Mouse (Mus musculus) limb, embryonic 13.5 days (tissue): ENCODE data around the gene Slc7a14. TPM values are rescaled to one million over a fixed set of nuclear protein-coding genes. Genes with fewer than 3 reads are reported as not detected.

Experiments
- ATAC-seq: fragments of 200-750 bp; cut with Nextera tagmentation; 2 replicates; pipeline ENCODE4 v1.8.0; 2017; ENCODE audit warnings: low read depth, moderate number of reproducible peaks, moderate TSS enrichment; ENCODE audit not compliant: low FRiP score
- H3K27ac ChIP-seq: fragments of 300-500 bp; sonication (generic); 2 replicates; pipeline ENCODE4 v1.5.1; 2015; ENCODE audit warnings: inconsistent platforms, mild to moderate bottlenecking, moderate library complexity
- H3K27me3 ChIP-seq: fragments of 300-500 bp; sonication (generic); 2 replicates; pipeline ENCODE4 v1.6.1; 2015; ENCODE audit warnings: mild to moderate bottlenecking, inconsistent platforms
- H3K36me3 ChIP-seq: fragments of 300-500 bp; sonication (generic); 2 replicates; pipeline ENCODE4 v1.6.1; 2015; ENCODE audit warnings: inconsistent platforms, mild to moderate bottlenecking, moderate library complexity
- H3K4me1 ChIP-seq: fragments of 300-500 bp; sonication (generic); 2 replicates; pipeline ENCODE4 v1.6.1; 2015; ENCODE audit warnings: inconsistent platforms
- H3K4me2 ChIP-seq: fragments of 300-500 bp; sonication (generic); replicated peaks from 2 replicates; pipeline ENCODE4 v1.6.1; 2015; ENCODE audit warnings: inconsistent platforms, mild to moderate bottlenecking, moderate library complexity
- H3K4me3 ChIP-seq: fragments of 300-500 bp; sonication (generic); 2 replicates; pipeline ENCODE4 v1.5.1; 2015; ENCODE audit warnings: moderate library complexity, mild to moderate bottlenecking, inconsistent platforms
- H3K9ac ChIP-seq: fragments of 300-500 bp; sonication (generic); 2 replicates; pipeline ENCODE4 v1.6.1; 2015; ENCODE audit warnings: mild to moderate bottlenecking, inconsistent platforms
- H3K9me3 ChIP-seq: fragments of 300-500 bp; sonication (generic); 2 replicates; pipeline ENCODE4 v1.6.1; 2016; ENCODE audit warnings: inconsistent platforms
- WGBS: fragments of 180-500 bp; shearing (Covaris S2); methylation state at CpG from one replicate; pipeline ENCODE4 v1.1.7; 2015; 5-methylcytosine and 5-hydroxymethylcytosine counted together
- polyA plus RNA-seq: library from polyadenylated mRNA; unstranded; fragments of >200 nt; fragmentation: Nextera tagmentation; extraction: Ambion mirVana; gene quantifications from 2 replicates; pipeline ENCODE4 v1.2.1, GENCODE M21; 2015

Slc7a14 gene
- polyA plus RNA-seq, 1 experiment from 2014 or later: 0.08 TPM

- no peak overlapping the region for H3K4me2 ChIP-seq
- H3K36me3 ChIP-seq: no peaks in the 10 kb centered on the region
- no peaks in the 10 kb centered on the region for H3K9me3 ChIP-seq
- H3K4me3 ChIP-seq: no peak overlapping the region
- H3K27ac ChIP-seq: no peak overlapping the region
- no peaks in the 10 kb centered on the region for H3K27me3 ChIP-seq
- H3K4me1 ChIP-seq: peaks cover 6% of the 10 kb centered on the region; the same call in 1 of the 2 replicates
- no peak overlapping the region for H3K9ac ChIP-seq
- WGBS: 60% methylated on average over 14 of the region's 17 CpGs
- 0 out of 2 replicates have a peak, but pooled peaks have one; percentile 19 for ATAC-seq
Measured at GRCm38 (mm10) chr3:31199162-31199877, 110.9 kb downstream of the Slc7a14 start.

DNA sequence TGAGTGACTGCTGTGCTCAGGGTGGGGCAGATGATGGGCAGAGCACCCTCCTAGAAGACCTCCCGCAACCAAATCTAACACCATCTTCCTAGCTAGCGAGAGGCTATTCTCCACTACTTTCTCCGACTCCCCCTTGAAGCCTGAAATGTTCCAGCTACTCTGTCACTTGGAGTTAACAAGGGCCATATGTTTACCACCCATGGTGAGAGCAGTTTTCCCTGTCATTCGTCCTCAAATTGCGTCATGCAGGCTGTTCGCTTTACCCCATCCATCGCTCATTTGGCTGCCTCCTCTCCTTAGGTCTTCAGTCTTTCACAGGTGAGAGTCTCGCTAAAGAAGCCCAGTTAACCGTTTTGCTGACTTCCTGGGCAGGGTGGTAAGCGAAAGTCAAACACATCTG lies 118.8 kb downstream of the Slc7a14 start:
- 10% methylated on average over 10 of the region's 10 CpGs for WGBS
- Histone ChIP-seq H3K27ac (no peak overlapping the region), H3K9ac (no peak overlapping the region), H3K27me3 (no peaks in the 10 kb centered on the region), H3K9me3 (no peaks in the 10 kb centered on the region), H3K36me3 (no peaks in the 10 kb centered on the region), H3K4me1 (peaks cover 7% of the 10 kb centered on the region), H3K4me3 (no peak overlapping the region), H3K4me2 (peak overlapping the region; percentile 42)
- no peak for ATAC-seq

- Histone ChIP-seq H3K4me2 (no peak overlapping the region), H3K9me3 (no peaks in the 10 kb centered on the region), H3K27ac (no peak overlapping the region), H3K27me3 (no peaks in the 10 kb centered on the region), H3K4me3 (no peak overlapping the region), H3K9ac (no peak overlapping the region), H3K36me3 (no peaks in the 10 kb centered on the region), H3K4me1 (peaks cover 7% of the 10 kb centered on the region)
- 82% methylated on average over 7 of the region's 7 CpGs for WGBS
- no peak for ATAC-seq
Measured at GRCm38 (mm10) chr3:31190342-31190741, 119.8 kb downstream of the Slc7a14 start.

DNA sequence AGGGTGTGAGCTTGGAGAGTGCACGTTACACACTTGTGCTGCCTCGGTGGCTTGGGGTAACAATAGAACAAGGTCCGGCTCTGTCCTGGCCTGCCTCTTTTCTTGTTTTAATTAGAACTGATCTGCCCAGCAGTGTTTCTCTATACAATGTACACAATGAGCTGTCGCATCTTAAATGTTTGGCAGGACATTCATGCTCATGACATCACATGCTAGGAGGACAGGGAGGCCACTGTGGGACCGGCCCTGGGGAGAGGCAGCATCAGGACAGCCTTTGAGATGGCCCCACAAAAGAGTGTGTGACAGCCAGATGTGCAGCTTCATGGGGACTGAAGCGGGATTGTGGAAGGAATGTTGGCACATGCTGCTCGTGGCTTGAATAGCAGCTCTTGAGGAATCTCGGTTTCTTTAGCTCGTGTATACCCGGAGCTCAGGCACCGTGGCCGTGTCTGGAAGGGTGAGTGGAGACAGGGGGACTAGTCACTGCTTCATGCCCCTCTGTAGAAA lies 143.8 kb downstream of the Slc7a14 start:
- ATAC-seq: 0 out of 2 replicates have a peak, but pooled peaks have one; percentile 36
- 69% methylated on average over 12 of the region's 12 CpGs for WGBS
- Histone ChIP-seq H3K27ac (no peak overlapping the region), H3K9me3 (no peaks in the 10 kb centered on the region), H3K9ac (no peak overlapping the region), H3K4me2 (no peak overlapping the region), H3K4me3 (no peak overlapping the region), H3K36me3 (no peaks in the 10 kb centered on the region), H3K4me1 (no peaks in the 10 kb centered on the region), H3K27me3 (no peaks in the 10 kb centered on the region)

DNA sequence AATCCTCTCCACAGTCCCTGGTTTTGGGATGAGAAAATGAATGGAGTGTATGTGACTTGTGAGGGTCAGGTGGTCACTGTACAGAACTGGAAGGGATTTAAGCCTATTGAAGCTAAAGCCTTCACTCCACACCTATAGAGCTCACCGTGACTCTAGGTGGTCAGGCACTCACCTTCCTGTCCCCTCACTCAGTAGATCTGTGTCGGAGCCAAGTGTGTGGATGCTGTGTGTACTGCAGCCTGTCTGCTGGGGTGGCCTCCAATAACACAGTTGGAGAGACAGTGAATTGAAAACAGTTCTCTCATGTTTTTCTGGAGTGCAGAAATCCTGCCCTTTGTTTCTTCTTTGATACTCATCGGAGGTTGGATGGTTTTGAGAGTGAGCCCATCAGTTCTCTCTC lies 144.4 kb downstream of the Slc7a14 start:
- Histone ChIP-seq H3K9me3 (no peaks in the 10 kb centered on the region), H3K27me3 (no peaks in the 10 kb centered on the region), H3K9ac (no peak overlapping the region), H3K4me2 (no peak overlapping the region), H3K27ac (no peak overlapping the region), H3K4me1 (no peaks in the 10 kb centered on the region), H3K36me3 (no peaks in the 10 kb centered on the region), H3K4me3 (no peak overlapping the region)
- no peak for ATAC-seq
- WGBS: 68% methylated on average over 3 of the region's 3 CpGs

GRCm38 (mm10) chr3:31162860-31163259 lies 147.3 kb downstream of the Slc7a14 start:
- no peak overlapping the region for H3K4me3 ChIP-seq
- peaks cover 5% of the 10 kb centered on the region; the same call in 1 of the 2 replicates for H3K4me1 ChIP-seq
- ATAC-seq: no peak
- H3K9ac ChIP-seq: no peak overlapping the region
- H3K4me2 ChIP-seq: no peak overlapping the region
- H3K9me3 ChIP-seq: no peaks in the 10 kb centered on the region
- 92% methylated on average over 14 of the region's 14 CpGs for WGBS
- no peaks in the 10 kb centered on the region for H3K36me3 ChIP-seq
- no peaks in the 10 kb centered on the region for H3K27me3 ChIP-seq
- H3K27ac ChIP-seq: no peak overlapping the region

DNA sequence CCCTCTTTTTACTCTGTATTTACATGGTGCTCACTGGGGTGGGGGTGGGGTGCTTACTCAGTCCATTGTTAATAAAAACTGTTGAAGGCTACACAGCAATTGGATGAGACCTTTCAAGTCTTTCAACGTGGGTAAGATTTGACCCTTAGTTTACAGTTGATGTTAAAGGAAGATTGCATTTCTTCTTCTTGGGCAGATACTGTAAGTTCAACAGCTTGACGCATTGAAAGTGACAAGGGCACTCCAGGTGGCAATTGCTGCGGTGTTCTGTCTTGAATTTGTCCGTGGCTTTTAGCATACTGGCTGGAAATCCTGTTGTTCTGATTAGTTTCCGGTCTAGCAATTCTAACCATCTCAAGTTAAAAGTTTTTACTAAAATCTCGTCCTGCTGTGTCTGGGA lies 148.8 kb downstream of the Slc7a14 start:
- H3K4me1 ChIP-seq: peaks cover 5% of the 10 kb centered on the region; the same call in 1 of the 2 replicates
- no peak overlapping the region for H3K4me3 ChIP-seq
- no peaks in the 10 kb centered on the region for H3K9me3 ChIP-seq
- H3K36me3 ChIP-seq: no peaks in the 10 kb centered on the region
- H3K27ac ChIP-seq: no peak overlapping the region
- WGBS: 45% methylated on average over 6 of the region's 6 CpGs
- no peak overlapping the region for H3K4me2 ChIP-seq
- no peaks in the 10 kb centered on the region for H3K27me3 ChIP-seq
- no peak for ATAC-seq
- H3K9ac ChIP-seq: no peak overlapping the region

- no peak for ATAC-seq
- 68% methylated on average over 10 of the region's 10 CpGs for WGBS
- Histone ChIP-seq H3K27me3 (no peaks in the 10 kb centered on the region), H3K4me1 (peaks cover 14% of the 10 kb centered on the region; the same call in 1 of the 2 replicates), H3K36me3 (no peaks in the 10 kb centered on the region), H3K4me2 (no peak overlapping the region), H3K27ac (no peak overlapping the region), H3K9me3 (no peaks in the 10 kb centered on the region), H3K9ac (no peak overlapping the region), H3K4me3 (no peak overlapping the region)
Measured at GRCm38 (mm10) chr3:31160046-31160445, 150.1 kb downstream of the Slc7a14 start.

DNA sequence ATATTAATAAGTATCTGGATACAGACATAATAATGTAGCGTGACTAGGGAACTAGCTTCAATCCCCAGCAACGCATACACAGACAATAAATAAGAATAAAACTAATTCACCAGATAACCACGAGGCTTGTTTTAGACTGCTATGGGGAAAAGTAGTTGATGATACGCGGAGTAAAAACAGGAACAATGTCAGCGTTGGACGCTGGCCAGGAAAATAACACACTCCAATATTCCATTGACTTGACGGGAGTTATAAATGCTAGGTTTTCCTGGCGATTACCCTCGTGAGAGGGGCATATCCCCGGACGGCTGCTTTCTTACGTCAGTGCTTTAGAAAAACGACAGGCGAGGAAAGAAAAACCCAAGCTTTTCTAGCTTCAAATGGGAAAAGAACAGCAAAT lies 152.4 kb downstream of the Slc7a14 start:
- H3K36me3 ChIP-seq: no peaks in the 10 kb centered on the region
- H3K9ac ChIP-seq: no peak overlapping the region
- no peaks in the 10 kb centered on the region for H3K27me3 ChIP-seq
- WGBS: 65% methylated on average over 15 of the region's 15 CpGs
- H3K4me2 ChIP-seq: no peak overlapping the region
- H3K27ac ChIP-seq: no peak overlapping the region
- H3K4me1 ChIP-seq: peaks cover 14% of the 10 kb centered on the region; the same call in 1 of the 2 replicates
- H3K9me3 ChIP-seq: no peaks in the 10 kb centered on the region
- H3K4me3 ChIP-seq: no peak overlapping the region
- ATAC-seq: no peak

GRCm38 (mm10) chr3:31156126-31156525 lies 154.1 kb downstream of the Slc7a14 start:
- Histone ChIP-seq H3K9me3 (no peaks in the 10 kb centered on the region), H3K4me3 (no peak overlapping the region), H3K36me3 (no peaks in the 10 kb centered on the region), H3K27me3 (peaks cover 3% of the 10 kb centered on the region; the same call in 1 of the 2 replicates), H3K9ac (no peak overlapping the region), H3K4me1 (peaks cover 26% of the 10 kb centered on the region), H3K27ac (0 out of 2 replicates have a peak overlapping the region, but pooled peaks have one; percentile 15), H3K4me2 (0 out of 2 replicates have a peak overlapping the region, but pooled peaks have one; percentile 9)
- ATAC-seq: 0 out of 2 replicates have a peak, but pooled peaks have one; percentile 34
- WGBS: 46% methylated on average over 3 of the region's 3 CpGs
